Mouse (Mus musculus) myocyte (in vitro differentiated cells): ENCODE results near the gene Nol4l. TPM values are rescaled to one million over a fixed set of nuclear protein-coding genes. Genes with fewer than 3 reads are reported as not detected.

Experiments
- H3K27me3 ChIP-seq: one replicate; pipeline ENCODE4 v1.6.1; 2011; ENCODE audit not compliant: control insufficient read depth, insufficient read depth, insufficient read length
- H3K36me3 ChIP-seq: one replicate; pipeline ENCODE4 v1.6.1; 2011; ENCODE audit not compliant: control insufficient read depth, insufficient read depth
- H3K4me2 ChIP-seq: one replicate; pipeline ENCODE4 v1.6.1; 2011; ENCODE audit warnings: low read depth, control low read depth
- H3K4me3 ChIP-seq: one replicate; pipeline ENCODE4 v1.5.1; 2011; ENCODE audit warnings: mild to moderate bottlenecking, control low read depth, moderate library complexity
- H3K79me2 ChIP-seq: one replicate; pipeline ENCODE4 v1.6.1; 2011; ENCODE audit not compliant: control insufficient read depth, insufficient read depth
- H3ac ChIP-seq: one replicate; pipeline ENCODE4 v1.6.1; 2011; ENCODE audit not compliant: control insufficient read depth, insufficient read length
- CEBPB ChIP-seq: IDR thresholded peaks from 2 replicates; pipeline ENCODE4 v1.6.1; 2011; ENCODE audit warnings: mild to moderate bottlenecking, moderate library complexity; ENCODE audit not compliant: poor library complexity, insufficient read depth, severe bottlenecking
- E2F4 ChIP-seq: IDR thresholded peaks from one replicate; pipeline ENCODE4 v1.6.1; 2011; ENCODE audit warnings: mild to moderate bottlenecking, control low read depth, moderate library complexity; ENCODE audit not compliant: insufficient read depth
- MAX ChIP-seq: IDR thresholded peaks from one replicate; pipeline ENCODE4 v1.6.1; 2011; ENCODE audit warnings: low read depth, mild to moderate bottlenecking, control low read depth
- MYOD1 ChIP-seq, 3 experiments: IDR thresholded peaks; one replicate each; pipeline ENCODE4 v1.6.1; 2011; ENCODE audit warnings: control low read depth in 2 of 3, low read depth in 2 of 3, mild to moderate bottlenecking in 2 of 3, moderate library complexity in 1 of 3; ENCODE audit not compliant: insufficient read length in 2 of 3, control insufficient read depth in 1 of 3
- MYOG ChIP-seq, 3 experiments: IDR thresholded peaks; one replicate each; pipeline ENCODE4 v1.6.1; 2011; ENCODE audit warnings: control low read depth in 2 of 3, low read depth in 2 of 3, mild to moderate bottlenecking in 2 of 3; ENCODE audit not compliant: insufficient read length in 2 of 3, control insufficient read depth in 1 of 3, insufficient read depth in 1 of 3
- POLR2A ChIP-seq: IDR thresholded peaks from one replicate; pipeline ENCODE4 v1.6.1; 2011; ENCODE audit warnings: low read depth, mild to moderate bottlenecking, control low read depth, moderate library complexity; ENCODE audit not compliant: insufficient read length
- POLR2AphosphoS2 ChIP-seq: IDR thresholded peaks from one replicate; pipeline ENCODE4 v1.6.1; 2011; ENCODE audit warnings: low read depth, control low read depth; ENCODE audit not compliant: insufficient read length
- REST ChIP-seq: IDR thresholded peaks from one replicate; pipeline ENCODE4 v1.6.1; 2011; ENCODE audit warnings: mild to moderate bottlenecking, control low read depth, moderate library complexity; ENCODE audit not compliant: insufficient read depth, insufficient read length
- SRF ChIP-seq: IDR thresholded peaks from one replicate; pipeline ENCODE4 v1.6.1; 2011; ENCODE audit warnings: low read depth; ENCODE audit not compliant: control insufficient read depth, insufficient read length
- TCF12 ChIP-seq: IDR thresholded peaks from one replicate; pipeline ENCODE4 v1.6.1; 2011; ENCODE audit warnings: mild to moderate bottlenecking, control low read depth; ENCODE audit not compliant: poor library complexity, insufficient read depth, severe bottlenecking
- TCF3 ChIP-seq: IDR thresholded peaks from one replicate; pipeline ENCODE4 v1.6.1; 2011; ENCODE audit warnings: low read depth, control low read depth; ENCODE audit not compliant: insufficient read length
- USF1 ChIP-seq: IDR thresholded peaks from one replicate; pipeline ENCODE4 v1.6.1; 2011; ENCODE audit warnings: low read depth, mild to moderate bottlenecking, control low read depth, moderate library complexity
- polyA plus RNA-seq: library from polyadenylated mRNA; unstranded; fragments of >200 nt; fragmentation: generic; extraction: Trizol; gene quantifications from one replicate; pipeline ENCODE4 v1.2.1, GENCODE M21; 2012; ENCODE audit warnings: missing spikeins

Nol4l gene
- polyA plus RNA-seq, 1 experiment: 0.44 TPM

DNA sequence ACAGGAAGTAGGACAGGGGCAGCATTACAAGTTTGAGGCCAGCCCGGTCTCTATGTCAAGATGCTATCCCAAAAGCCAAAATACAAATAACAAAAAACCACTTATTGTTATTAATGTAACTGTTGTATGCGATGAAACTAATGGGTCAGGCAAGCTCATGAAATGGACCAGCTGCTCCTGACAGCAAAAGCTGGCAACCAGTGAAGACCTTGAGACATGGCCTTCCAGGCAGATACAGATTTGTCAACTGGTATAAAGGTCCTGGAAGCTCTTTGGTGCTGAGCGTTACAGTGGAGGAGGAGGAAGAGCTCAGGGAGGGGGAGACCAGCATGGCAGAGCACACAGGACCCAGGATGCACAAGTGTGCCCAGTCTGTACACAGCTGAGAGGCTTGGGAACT lies 82.1 kb downstream of the Nol4l start:
- no peak overlapping the region for H3K4me3 ChIP-seq
- H3K79me2 ChIP-seq: no peaks in the 10 kb centered on the region
- H3ac ChIP-seq: no peak overlapping the region
- H3K36me3 ChIP-seq: no peaks in the 10 kb centered on the region
- no peak overlapping the region for H3K4me2 ChIP-seq
- TF ChIP-seq MYOD1 (IDR thresholded peaks at IDR 0.05; ENCODE audit: control insufficient read depth in 1 of 3, insufficient read length in 2 of 3, low read depth in 2 of 3) (no peak), POLR2AphosphoS2 (no peak), E2F4 (no peak), SRF (no peak), USF1 (no peak), TCF12 (no peak), MAX (no peak), TCF3 (no peak), MYOG (IDR thresholded peaks at IDR 0.05; ENCODE audit: control insufficient read depth in 1 of 3, insufficient read depth in 1 of 3, insufficient read length in 2 of 3, low read depth in 2 of 3) (no peak), POLR2A (no peak), CEBPB (no peak), REST (no peak)
- H3K27me3 ChIP-seq: peaks cover 9% of the 10 kb centered on the region

DNA sequence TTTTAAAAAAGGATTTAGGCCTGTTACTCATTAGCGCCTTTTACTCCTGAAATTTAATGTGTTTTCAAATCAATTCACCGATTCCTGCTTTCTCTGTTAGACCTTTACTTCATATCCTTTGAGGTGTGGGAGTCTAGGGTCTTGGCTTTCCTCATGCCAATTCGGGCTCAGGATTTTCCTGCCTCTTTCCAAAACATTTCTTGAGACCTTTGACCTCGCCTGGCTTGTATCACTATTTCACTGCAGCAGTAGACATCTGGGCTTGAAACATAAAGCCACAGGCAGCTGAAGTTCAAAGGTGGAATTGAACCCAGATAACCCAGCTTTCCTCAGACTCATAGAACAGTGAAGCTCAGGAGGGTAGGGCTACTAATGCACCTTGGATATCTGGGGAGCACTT lies 83.3 kb downstream of the Nol4l start:
- H3K27me3 ChIP-seq: peaks cover 9% of the 10 kb centered on the region
- H3K79me2 ChIP-seq: no peaks in the 10 kb centered on the region
- TF ChIP-seq MAX (no peak), TCF12 (no peak), USF1 (no peak), E2F4 (no peak), SRF (no peak)
- H3ac ChIP-seq: no peak overlapping the region
- H3K4me3 ChIP-seq: no peak overlapping the region
- H3K36me3 ChIP-seq: no peaks in the 10 kb centered on the region
- H3K4me2 ChIP-seq: no peak overlapping the region

- Histone ChIP-seq H3K4me3 (peak overlapping the region; percentile 32), H3ac (no peak overlapping the region), H3K36me3 (no peaks in the 10 kb centered on the region), H3K79me2 (no peaks in the 10 kb centered on the region), H3K27me3 (peaks cover 9% of the 10 kb centered on the region), H3K4me2 (peak overlapping the region; percentile 100)
- TF ChIP-seq CEBPB (no peak), MYOG (IDR thresholded peaks at IDR 0.05; ENCODE audit: control insufficient read depth in 1 of 3, insufficient read depth in 1 of 3, insufficient read length in 2 of 3, low read depth in 2 of 3) (no peak), E2F4 (no peak), REST (no peak), USF1 (no peak), SRF (no peak), POLR2AphosphoS2 (no peak), TCF3 (no peak), MAX (no peak), TCF12 (no peak), POLR2A (no peak), MYOD1 (IDR thresholded peaks at IDR 0.05; ENCODE audit: control insufficient read depth in 1 of 3, insufficient read length in 2 of 3, low read depth in 2 of 3) (no peak)
Observed at GRCm38 (mm10) chr2:153446017-153446408, 83.8 kb downstream of the Nol4l start.

DNA sequence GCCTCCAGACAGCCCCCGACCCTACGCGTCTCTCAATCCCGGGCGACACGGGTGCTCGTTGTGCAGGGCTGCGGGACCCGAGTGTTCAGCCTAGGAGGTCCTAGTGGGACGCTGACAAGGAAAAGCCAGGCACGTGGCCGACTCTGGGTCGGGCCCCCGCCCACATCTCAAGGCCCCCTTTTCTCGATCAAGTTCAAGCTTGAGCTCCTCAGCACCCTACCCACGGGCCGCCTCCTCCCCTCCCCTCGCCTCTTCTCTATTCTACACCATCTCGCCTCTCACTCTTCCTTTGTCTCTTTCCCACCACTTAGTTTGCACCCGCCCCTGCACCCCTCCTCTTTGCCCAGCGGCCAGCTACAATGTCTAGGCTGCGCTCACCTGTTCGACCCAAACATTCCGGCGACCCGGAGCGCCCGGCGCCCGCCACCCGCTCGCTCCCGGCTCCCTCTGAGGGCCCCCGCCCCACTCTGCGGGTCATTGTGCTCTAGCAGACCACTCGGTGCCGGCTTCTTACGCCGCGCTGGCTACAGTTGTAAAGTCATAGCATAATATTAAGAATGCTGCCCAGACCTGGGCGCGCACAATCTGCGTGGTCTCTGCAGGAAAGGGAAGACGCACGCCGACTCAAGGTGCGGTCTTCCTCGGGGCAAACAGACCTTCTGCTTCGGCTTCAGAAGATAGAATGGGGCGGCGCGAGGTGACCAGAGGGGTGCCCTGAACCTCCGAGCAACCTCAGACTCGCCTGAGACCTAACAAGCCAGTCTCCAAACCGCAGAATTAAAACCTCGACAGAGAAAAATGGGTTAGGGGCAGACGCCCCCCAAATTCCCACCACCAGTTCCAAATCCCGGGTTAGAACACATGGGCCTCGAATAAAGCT lies 84.4 kb downstream of the Nol4l start:
- no peaks in the 10 kb centered on the region for H3K79me2 ChIP-seq
- peak overlapping the region; percentile 58 for H3ac ChIP-seq
- H3K36me3 ChIP-seq: no peaks in the 10 kb centered on the region
- no peak for TF ChIP-seq MAX
- no peak for TF ChIP-seq USF1
- H3K4me2 ChIP-seq: peak overlapping the region; percentile 100
- H3K4me3 ChIP-seq: peak overlapping the region; percentile 32
- peaks cover 9% of the 10 kb centered on the region for H3K27me3 ChIP-seq

DNA sequence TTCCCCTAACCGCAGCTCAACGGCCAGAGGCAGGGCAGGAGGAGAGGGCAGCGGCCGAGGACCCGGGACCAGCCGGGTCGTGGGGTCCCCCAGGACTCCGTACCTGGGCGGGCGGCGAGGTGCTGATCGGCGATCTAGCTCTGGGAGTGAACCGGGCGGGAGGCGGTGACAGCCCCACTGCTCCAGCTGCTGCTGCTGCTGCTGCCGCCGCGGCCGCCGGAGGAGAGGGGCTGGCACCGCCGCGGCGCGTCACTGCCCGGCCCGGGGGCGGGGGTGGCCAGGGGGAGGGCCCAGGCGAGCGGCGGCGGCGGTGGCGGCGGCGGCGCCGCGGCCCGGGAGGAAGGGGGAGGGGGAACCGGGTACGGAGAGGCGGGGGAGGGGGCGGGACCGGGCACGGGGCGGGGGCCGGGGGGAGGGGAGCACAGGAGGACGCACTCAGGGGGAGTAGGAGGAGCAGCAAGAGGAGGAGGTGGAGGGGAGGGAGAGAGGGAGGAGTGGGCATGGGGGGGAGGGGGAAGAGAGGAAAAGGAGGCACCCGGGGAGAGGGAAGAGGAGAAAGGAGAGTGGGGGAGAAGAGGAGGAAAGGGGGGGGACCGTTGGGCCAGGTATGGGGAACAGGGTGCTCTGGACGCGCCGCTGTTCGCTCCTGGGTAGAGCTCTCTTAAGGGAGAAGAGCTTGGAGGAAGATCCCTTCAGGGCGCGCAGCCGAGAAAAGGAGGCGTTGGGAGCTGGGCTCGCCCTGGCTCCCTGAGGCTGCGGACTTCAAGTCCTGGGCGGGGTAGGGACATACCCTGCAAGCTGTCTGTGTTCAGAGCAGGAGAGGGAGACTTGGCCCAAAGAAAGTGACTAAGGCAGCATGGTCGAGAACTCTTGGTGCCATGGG lies 85.3 kb downstream of the Nol4l start:
- Histone ChIP-seq H3K27me3 (peaks cover 9% of the 10 kb centered on the region), H3K4me2 (peak overlapping the region; percentile 100), H3K4me3 (peak overlapping the region; percentile 32), H3ac (peak overlapping the region; percentile 58), H3K36me3 (no peaks in the 10 kb centered on the region), H3K79me2 (no peaks in the 10 kb centered on the region)
- TF ChIP-seq MYOD1 (IDR thresholded peaks at IDR 0.05; ENCODE audit: control insufficient read depth in 1 of 3, insufficient read length in 2 of 3, low read depth in 2 of 3) (peak in 2 of 3 experiments; percentile 10 to 65), SRF (no peak), MAX (no peak), TCF3 (no peak), REST (no peak), POLR2AphosphoS2 (no peak), E2F4 (no peak), MYOG (IDR thresholded peaks at IDR 0.05; ENCODE audit: control insufficient read depth in 1 of 3, insufficient read depth in 1 of 3, insufficient read length in 2 of 3, low read depth in 2 of 3) (peak in 2 of 3 experiments; percentile 8 to 20), USF1 (no peak)
